Mouse (Mus musculus) midbrain, embryonic 11.5 days (tissue): ENCODE measurements around the gene Nfib. TPM values are rescaled to one million over a fixed set of nuclear protein-coding genes. Genes with fewer than 3 reads are reported as not detected.

Experiments
- ATAC-seq: fragments of 200-750 bp; cut with Nextera tagmentation; 2 replicates; pipeline ENCODE4 v1.8.0; 2017; ENCODE audit warnings: moderate TSS enrichment, moderate library complexity; ENCODE audit not compliant: low FRiP score
- DNase-seq: peaks from one replicate; pipeline ENCODE4 v3.0.0; 2015; ENCODE audit warnings: low spot score; ENCODE audit errors: missing footprints
- H3K27ac ChIP-seq: fragments of 300-500 bp; sonication (generic); 2 replicates; pipeline ENCODE4 v1.5.1; 2014; ENCODE audit warnings: low read depth, low read length
- H3K27me3 ChIP-seq: fragments of 300-500 bp; sonication (generic); 2 replicates; pipeline ENCODE4 v1.6.1; 2014; ENCODE audit warnings: mild to moderate bottlenecking, low read length, moderate library complexity, mixed read lengths; ENCODE audit not compliant: control insufficient read depth, insufficient read depth
- H3K36me3 ChIP-seq: fragments of 300-500 bp; sonication (generic); 2 replicates; pipeline ENCODE4 v1.6.1; 2014; ENCODE audit warnings: mild to moderate bottlenecking, low read length, moderate library complexity, mixed read lengths; ENCODE audit not compliant: control insufficient read depth, insufficient read depth
- H3K4me1 ChIP-seq: fragments of 300-500 bp; sonication (generic); 2 replicates; pipeline ENCODE4 v1.6.1; 2014; ENCODE audit warnings: low read length; ENCODE audit not compliant: control insufficient read depth, insufficient read depth
- H3K4me2 ChIP-seq: fragments of 300-500 bp; sonication (generic); 2 replicates; pipeline ENCODE4 v1.6.1; 2014; ENCODE audit warnings: mild to moderate bottlenecking, moderate library complexity
- H3K4me3 ChIP-seq: fragments of 300-500 bp; sonication (generic); 2 replicates; pipeline ENCODE4 v1.5.1; 2014; ENCODE audit warnings: low read depth, low read length
- H3K9ac ChIP-seq: fragments of 300-500 bp; sonication (generic); 2 replicates; pipeline ENCODE4 v1.6.1; 2014; ENCODE audit warnings: low read length
- H3K9me3 ChIP-seq: fragments of 300-500 bp; sonication (generic); 2 replicates; pipeline ENCODE4 v1.6.1; 2016; ENCODE audit warnings: low read length; ENCODE audit not compliant: control insufficient read depth
- WGBS: fragments of 180-500 bp; shearing (Covaris S2); extraction: QIAGEN DNeasy Blood & Tissue Kit; methylation state at CpG from one replicate; pipeline ENCODE4 v1.1.7; 2014; 5-methylcytosine and 5-hydroxymethylcytosine counted together
- polyA plus RNA-seq: library from polyadenylated mRNA; unstranded; fragments of >200 nt; fragmentation: Nextera tagmentation; extraction: Ambion mirVana; gene quantifications from 2 replicates; pipeline ENCODE4 v1.2.1, GENCODE M21; 2014

The Nfib gene
- polyA plus RNA-seq, 1 experiment from 2014 or later = 19.9 TPM

DNA sequence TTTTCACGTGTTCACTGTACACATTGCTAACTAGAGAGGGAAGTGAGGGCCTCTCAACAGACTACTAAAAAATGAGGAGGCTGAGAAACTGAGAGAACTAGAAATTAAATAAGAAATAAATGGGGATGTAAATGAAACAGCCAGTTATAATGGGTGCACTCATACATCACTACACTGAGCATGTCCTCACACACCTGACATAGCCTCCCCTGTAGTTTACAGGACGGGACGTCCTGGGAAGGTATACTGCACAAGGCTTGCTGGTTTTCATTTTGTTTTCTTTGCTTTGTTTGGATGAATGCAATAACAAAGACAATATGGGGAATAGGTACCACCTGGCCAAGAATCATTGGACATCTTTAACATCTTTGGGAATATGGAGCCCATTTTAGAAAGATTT, 211.1 kb downstream of the Nfib start:
- Histone ChIP-seq H3K36me3 (peaks cover 6% of the 10 kb centered on the region), H3K9me3 (no peaks in the 10 kb centered on the region), H3K4me1 (peaks cover 3% of the 10 kb centered on the region; the same call in 1 of the 2 replicates), H3K4me3 (no peak overlapping the region), H3K27ac (no peak overlapping the region), H3K27me3 (no peaks in the 10 kb centered on the region), H3K9ac (no peak overlapping the region), H3K4me2 (no peak overlapping the region)
- no peak for DNase-seq
- 91% methylated on average over 3 of the region's 3 CpGs for whole genome bisulfite sequencing
- ATAC-seq = no peak

DNA sequence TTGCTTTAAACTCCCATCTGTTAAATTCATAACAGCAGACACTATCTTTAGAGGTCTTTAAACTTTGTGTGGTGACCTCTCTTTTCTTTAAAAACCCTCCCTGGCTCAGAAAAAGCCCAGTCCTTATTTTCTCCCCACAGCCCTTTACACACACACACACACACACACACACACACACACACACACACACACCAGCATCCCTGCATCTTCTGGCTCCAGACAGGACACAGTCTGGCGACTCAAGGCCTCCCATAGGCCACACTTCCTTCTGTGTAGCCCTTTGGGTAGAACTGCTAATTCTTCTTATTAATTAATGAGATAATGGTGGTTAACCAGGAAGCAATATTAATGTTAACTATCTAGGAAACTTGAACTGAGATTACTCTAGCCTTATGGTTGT, 211.7 kb downstream of the Nfib start:
- Histone ChIP-seq H3K36me3 (peaks cover 6% of the 10 kb centered on the region), H3K9me3 (no peaks in the 10 kb centered on the region), H3K27ac (no peak overlapping the region), H3K4me3 (no peak overlapping the region), H3K4me2 (no peak overlapping the region), H3K27me3 (no peaks in the 10 kb centered on the region), H3K4me1 (peaks cover 3% of the 10 kb centered on the region; the same call in 1 of the 2 replicates), H3K9ac (no peak overlapping the region)
- DNase-seq (no peak), ATAC-seq (no peak)
- WGBS = 73% methylated on average over 1 of the region's 1 CpGs

DNA sequence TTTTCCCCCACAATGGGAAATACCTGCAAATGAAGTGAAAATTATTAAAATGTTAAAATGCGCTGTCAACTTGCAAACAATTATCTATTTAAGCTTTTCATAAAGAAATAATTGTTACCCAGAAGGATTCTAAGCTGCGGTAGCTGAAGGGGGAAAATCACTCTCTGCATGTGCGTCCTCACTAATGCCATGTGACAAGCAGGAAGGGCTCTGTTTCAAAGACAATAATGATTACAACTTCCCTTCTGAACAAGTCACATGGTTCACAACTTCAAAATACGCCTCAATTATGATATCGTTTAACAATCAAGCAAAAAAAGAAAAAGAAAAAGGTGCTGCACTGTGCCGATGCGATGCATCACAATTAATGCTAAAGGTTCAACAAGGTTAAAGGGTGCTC, 212.2 kb downstream of the Nfib start:
- Histone ChIP-seq H3K4me2 (no peak overlapping the region), H3K27me3 (no peaks in the 10 kb centered on the region), H3K9ac (no peak overlapping the region), H3K9me3 (no peaks in the 10 kb centered on the region), H3K4me1 (peaks cover 3% of the 10 kb centered on the region; the same call in 1 of the 2 replicates), H3K27ac (no peak overlapping the region), H3K36me3 (peaks cover 6% of the 10 kb centered on the region), H3K4me3 (no peak overlapping the region)
- 68% methylated on average over 7 of the region's 7 CpGs for WGBS
- ATAC-seq (no peak), DNase-seq (no peak)

DNA sequence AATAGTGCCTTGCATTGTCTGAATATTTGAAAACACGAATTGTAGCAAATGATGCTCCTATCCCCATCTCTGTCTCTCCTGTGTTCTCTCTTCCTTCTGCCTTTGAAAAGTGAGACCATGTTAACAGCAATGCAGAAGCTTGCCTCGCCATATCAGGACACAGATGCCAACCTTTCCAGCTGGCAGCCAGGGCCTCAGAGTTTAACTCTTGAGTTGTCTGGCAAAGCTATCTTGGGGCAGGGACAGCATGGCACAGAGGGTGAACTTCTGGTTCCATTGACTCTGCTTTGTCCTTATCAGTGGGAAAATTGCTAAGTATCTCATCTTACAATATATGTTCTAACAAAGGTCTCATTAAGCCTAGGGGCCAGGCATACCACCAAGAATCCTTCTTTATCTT, 212.8 kb downstream of the Nfib start:
- peaks cover 3% of the 10 kb centered on the region; the same call in 1 of the 2 replicates for H3K4me1 ChIP-seq
- H3K4me2 ChIP-seq = no peak overlapping the region
- peaks cover 2% of the 10 kb centered on the region; the same call in 1 of the 2 replicates for H3K36me3 ChIP-seq
- H3K4me3 ChIP-seq = no peak overlapping the region
- H3K9me3 ChIP-seq = no peaks in the 10 kb centered on the region
- no peak overlapping the region for H3K27ac ChIP-seq
- DNase-seq (no peak), ATAC-seq (no peak)
- WGBS = 81% methylated on average over 2 of the region's 2 CpGs
- no peaks in the 10 kb centered on the region for H3K27me3 ChIP-seq
- H3K9ac ChIP-seq = no peak overlapping the region

DNA sequence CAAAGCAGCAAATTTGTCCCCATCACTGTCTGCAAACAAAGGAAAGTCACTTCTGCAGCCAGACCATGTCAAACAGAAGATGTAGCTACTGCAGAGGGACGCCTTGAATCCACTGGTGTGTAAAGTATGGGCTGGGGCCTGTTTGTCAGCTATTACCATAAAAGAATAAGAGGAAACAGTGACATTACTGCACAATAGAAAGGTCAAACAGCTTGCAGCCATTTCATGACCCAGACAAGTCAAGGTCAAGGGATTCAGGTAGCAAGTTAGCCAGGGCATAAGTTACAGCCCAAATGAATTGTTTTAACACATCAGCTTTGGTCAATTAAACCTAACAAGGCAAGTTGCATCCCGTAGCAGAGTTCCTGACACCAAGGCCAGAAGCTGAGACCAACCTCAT, 215.6 kb downstream of the Nfib start:
- H3K27me3 ChIP-seq = no peaks in the 10 kb centered on the region
- peaks cover 3% of the 10 kb centered on the region; the same call in 1 of the 2 replicates for H3K4me1 ChIP-seq
- no peak overlapping the region for H3K4me3 ChIP-seq
- no peak overlapping the region for H3K9ac ChIP-seq
- ATAC-seq (no peak), DNase-seq (no peak)
- no peaks in the 10 kb centered on the region for H3K36me3 ChIP-seq
- no peak overlapping the region for H3K4me2 ChIP-seq
- no peak overlapping the region for H3K27ac ChIP-seq
- no peaks in the 10 kb centered on the region for H3K9me3 ChIP-seq
- WGBS = 33% methylated on average over 2 of the region's 2 CpGs

DNA sequence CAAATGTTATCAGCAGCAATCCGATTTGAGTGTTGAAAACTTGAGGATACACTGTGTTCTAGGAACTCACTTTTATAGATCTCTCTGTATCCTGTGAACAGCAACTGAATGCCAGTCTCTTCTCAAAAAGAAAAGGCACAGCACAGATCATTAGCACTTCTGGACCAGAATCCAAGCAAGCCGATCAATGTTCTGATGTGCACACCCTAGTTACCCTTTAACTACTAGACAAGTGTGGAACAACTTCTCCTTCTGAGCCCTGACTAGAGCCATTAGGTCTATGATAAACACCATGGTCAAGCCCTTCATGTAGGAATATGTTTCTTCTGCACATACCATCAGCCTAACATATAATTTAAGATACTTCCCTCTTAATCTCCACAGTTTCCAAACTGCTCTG, 219.6 kb downstream of the Nfib start:
- ATAC-seq = no peak

DNA sequence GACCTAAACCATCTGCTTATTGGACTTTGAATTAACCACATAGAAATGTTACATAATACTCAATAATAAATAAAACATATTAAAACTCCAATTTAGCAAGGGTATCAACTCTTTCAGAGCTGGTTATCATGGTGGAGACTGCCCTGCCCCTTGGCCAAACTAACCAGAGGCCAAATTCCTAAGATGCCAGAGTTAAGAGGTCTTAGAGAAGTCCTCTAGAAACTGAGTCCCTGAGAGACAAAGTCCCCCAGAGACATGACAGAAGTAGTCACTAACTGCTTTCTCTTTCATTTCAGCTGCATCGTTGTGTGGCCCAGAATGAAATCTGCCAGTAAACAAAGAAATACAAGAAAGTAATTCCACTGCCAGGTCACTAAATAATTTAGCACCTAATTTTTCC, 221.7 kb downstream of the Nfib start:
- H3K9me3 ChIP-seq = no peaks in the 10 kb centered on the region; the same call in 1 of the 2 replicates
- H3K36me3 ChIP-seq = no peaks in the 10 kb centered on the region
- H3K4me1 ChIP-seq = no peaks in the 10 kb centered on the region
- no peaks in the 10 kb centered on the region for H3K27me3 ChIP-seq
- ATAC-seq = no peak
- no peak for DNase-seq
- H3K27ac ChIP-seq = no peak overlapping the region
- H3K4me3 ChIP-seq = no peak overlapping the region
- WGBS = 57% methylated on average over 1 of the region's 1 CpGs
- no peak overlapping the region for H3K9ac ChIP-seq
- no peak overlapping the region for H3K4me2 ChIP-seq

More for the DNA sequence above, 219.6 kb downstream of the Nfib start:
- H3K27ac ChIP-seq = no peak overlapping the region
- H3K27me3 ChIP-seq = no peaks in the 10 kb centered on the region
- no peaks in the 10 kb centered on the region for H3K9me3 ChIP-seq
- H3K4me1 ChIP-seq = peaks cover 3% of the 10 kb centered on the region; the same call in 1 of the 2 replicates
- 94% methylated on average over 2 of the region's 2 CpGs for WGBS
- DNase-seq = no peak
- H3K9ac ChIP-seq = no peak overlapping the region
- no peaks in the 10 kb centered on the region for H3K36me3 ChIP-seq
- no peak overlapping the region for H3K4me2 ChIP-seq
- no peak overlapping the region for H3K4me3 ChIP-seq

DNA sequence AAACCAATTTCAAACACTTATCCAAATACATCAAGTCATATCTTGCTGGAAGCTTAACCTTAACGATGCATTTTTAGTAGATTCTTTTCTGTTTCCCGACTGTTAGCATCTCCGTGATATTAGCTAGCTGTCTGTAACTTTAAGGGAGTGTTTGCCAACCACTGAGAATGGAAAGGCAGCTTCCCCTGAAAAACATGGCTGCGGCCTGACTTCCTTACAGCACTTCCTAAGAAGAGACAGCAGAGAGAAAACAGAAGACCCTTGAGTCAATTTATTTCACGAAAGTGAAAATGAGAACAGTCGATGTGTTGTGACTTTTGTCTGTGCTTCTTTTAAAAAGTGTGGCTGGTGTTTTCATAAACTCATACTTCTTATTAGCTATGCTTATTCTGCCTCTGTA, 222.3 kb downstream of the Nfib start:
- ATAC-seq (no peak), DNase-seq (no peak)
- WGBS = 83% methylated on average over 6 of the region's 6 CpGs
- no peaks in the 10 kb centered on the region for H3K27me3 ChIP-seq
- no peaks in the 10 kb centered on the region; the same call in 1 of the 2 replicates for H3K9me3 ChIP-seq
- H3K9ac ChIP-seq = no peak overlapping the region
- no peak overlapping the region for H3K27ac ChIP-seq
- H3K4me3 ChIP-seq = no peak overlapping the region
- H3K36me3 ChIP-seq = no peaks in the 10 kb centered on the region
- H3K4me1 ChIP-seq = no peaks in the 10 kb centered on the region
- H3K4me2 ChIP-seq = no peak overlapping the region

DNA sequence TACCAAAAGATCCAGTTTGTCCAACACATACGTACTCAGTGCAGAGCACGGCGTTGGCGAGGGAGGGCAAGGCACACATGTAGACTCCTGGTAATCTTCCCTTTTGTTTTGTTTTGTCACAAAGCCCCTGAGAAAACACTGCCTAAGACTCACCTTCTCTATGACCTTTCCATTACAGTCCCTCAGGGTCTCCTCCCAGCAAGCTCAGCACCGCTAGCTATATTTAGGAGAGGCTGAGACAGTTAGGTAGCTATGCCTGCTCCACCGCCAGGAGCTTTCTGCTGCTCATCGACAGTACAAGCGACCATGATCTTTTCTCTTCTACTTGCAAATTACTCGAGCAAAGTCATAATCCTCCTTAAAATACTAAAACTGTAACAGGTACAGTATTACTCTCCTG, 224.9 kb downstream of the Nfib start:
- no peaks in the 10 kb centered on the region for H3K4me1 ChIP-seq
- H3K4me2 ChIP-seq = no peak overlapping the region
- ATAC-seq = no peak
- 81% methylated on average over 9 of the region's 9 CpGs for WGBS
- no peak for DNase-seq
- no peak overlapping the region for H3K27ac ChIP-seq
- H3K9ac ChIP-seq = no peak overlapping the region
- H3K27me3 ChIP-seq = no peaks in the 10 kb centered on the region
- H3K9me3 ChIP-seq = no peaks in the 10 kb centered on the region; the same call in 1 of the 2 replicates
- no peak overlapping the region for H3K4me3 ChIP-seq
- H3K36me3 ChIP-seq = no peaks in the 10 kb centered on the region
